Mouse (Mus musculus) heart, postnatal 10 days (tissue): ENCODE measurements around the gene Itpr2. TPM values are rescaled to one million over a fixed set of nuclear protein-coding genes. Genes with fewer than 3 reads are reported as not detected.

ENCODE experiments used
- DNase-seq, 2 experiments: peaks; one replicate each; pipeline ENCODE4 v3.0.0; 2021
- intact Hi-C: fragments of 180-260 bp; cut with DNase I; formaldehyde crosslinking; loops from one replicate; pipeline ENCODE4 v1.15.1; 2025
- total RNA-seq, 2 experiments: library from RNA; stranded (reverse); gene quantifications; 2 replicates each; pipeline ENCODE4 v1.2.3; 2021

Itpr2 gene
- total RNA-seq, 2 experiments from 2014 or later, result 31.5 to 41.9 TPM

DNA sequence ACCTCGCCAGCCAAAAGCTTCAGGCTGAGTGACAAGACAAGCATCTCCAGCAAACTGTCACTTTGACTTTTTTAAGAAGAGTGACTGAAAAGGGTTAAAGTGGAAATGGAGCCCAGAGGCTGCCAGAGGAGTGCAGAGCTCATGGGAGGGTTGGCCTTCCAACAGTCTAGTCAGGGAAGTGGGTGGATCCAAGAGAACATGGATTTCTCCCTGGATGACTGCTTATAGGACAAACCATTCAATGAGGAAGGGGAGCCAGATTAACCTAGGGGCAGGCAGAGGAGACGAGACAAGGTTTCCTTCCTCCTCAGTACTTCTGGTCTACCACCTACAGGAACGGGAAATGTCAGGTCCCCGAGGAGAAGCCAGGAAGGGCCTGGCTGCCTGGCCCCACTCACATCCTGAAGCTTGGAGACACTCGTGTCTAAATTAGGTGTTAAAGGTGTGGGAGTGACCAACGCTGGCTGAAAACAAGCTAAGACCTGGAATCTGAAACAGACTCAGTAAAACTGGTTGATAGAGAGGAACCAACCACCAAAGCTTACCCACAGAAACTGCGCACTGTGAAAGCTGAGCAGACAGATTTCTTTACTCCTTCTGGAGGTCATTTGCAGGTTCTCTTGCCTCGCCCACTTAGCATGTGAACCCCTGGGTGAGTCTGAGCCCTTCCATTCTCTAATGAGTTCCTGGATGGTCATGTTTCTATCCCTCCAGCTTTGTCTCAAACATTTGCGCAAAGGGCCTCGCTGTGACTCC lies 294.6 kb downstream of the Itpr2 start:
- intact Hi-C loops, result no loop called here
- DNase-seq, result peak; percentile 38 to 50

DNA sequence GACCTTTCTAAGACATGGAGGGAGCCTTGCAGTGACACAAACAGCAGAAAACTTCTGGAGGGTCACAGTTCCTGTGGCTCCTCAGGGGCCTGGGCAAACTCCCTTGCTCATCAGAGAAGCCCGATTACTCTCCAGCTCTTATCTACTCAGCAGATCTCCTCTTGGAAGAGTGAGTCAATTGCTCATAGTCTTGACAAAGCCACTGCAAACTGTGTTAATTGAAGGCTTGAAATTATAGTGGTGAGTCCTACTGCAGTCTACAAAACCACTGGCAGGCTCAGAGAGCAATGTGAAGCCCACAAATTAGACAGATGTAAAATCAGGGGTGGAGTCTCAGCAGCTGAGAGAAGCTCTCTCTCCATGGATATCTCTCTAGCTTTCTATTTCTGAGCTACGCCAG lies 296.9 kb downstream of the Itpr2 start:
- intact Hi-C loops, result no loop called here
- DNase-seq, result no peak

- intact Hi-C loops, result no loop called here
- no peak for DNase-seq
Measured at GRCm38 (mm10) chr6:146204470-146204869, 297.6 kb downstream of the Itpr2 start.

- DNase-seq, result no peak
- intact Hi-C loops, result no loop called here
Measured at GRCm38 (mm10) chr6:146197868-146198379, 304.1 kb downstream of the Itpr2 start.

GRCm38 (mm10) chr6:146196701-146197100 lies 305.3 kb downstream of the Itpr2 start:
- no peak for DNase-seq
- intact Hi-C loops, result no loop called here

- intact Hi-C loops, result no loop called here
- DNase-seq, result peak; percentile 26 to 36
Measured at GRCm38 (mm10) chr6:146195854-146196457, 306.1 kb downstream of the Itpr2 start.

GRCm38 (mm10) chr6:146191931-146192330 lies 310.1 kb downstream of the Itpr2 start:
- no peak for DNase-seq
- intact Hi-C loops, result no loop called here

- intact Hi-C loops, result no loop called here
- DNase-seq, result peak in 1 of 2 experiments; percentile 24
Measured at GRCm38 (mm10) chr6:146190006-146190405, 312.0 kb downstream of the Itpr2 start.

- DNase-seq, result no peak
- intact Hi-C loops, result no loop called here
Measured at GRCm38 (mm10) chr6:146185532-146185931, 316.5 kb downstream of the Itpr2 start.

- intact Hi-C loops, result loop anchor here (5.0 kb wide), 1 partner anchor 38 kb away; no protein-coding TSS in a partner anchor
Measured at GRCm38 (mm10) chr6:146184771-146185170, 317.3 kb downstream of the Itpr2 start.

DNA sequence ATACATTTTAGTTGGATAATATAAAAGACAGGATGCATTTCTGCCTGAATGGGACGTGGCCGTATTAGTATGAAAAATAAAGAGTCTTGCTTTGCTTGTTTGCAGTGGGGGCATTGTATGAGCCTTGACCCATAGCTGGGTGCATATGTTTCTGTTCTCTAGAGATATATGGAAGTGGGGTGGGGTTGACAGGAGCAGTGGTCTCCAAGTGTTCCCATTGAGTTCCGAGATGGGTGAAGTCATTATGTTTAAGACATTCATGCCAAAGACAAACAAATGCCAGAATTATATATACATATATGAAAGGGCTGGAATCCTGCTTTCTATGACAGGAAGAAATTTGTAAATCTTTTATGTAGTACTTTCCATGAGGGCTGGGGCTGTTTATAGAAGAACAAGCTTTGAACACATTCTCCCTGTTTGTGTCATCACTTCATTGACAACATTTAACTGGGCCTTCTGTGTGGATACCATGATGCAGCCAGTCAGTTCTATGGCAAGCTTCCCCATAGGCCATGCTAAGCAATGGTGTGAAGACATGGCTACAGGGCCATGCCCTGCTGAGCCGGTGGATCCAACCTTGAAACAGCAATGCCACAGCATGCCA lies 327.3 kb downstream of the Itpr2 start:
- intact Hi-C loops, result no loop called here
- no peak for DNase-seq

More at GRCm38 (mm10) chr6:146184771-146185170, 317.3 kb downstream of the Itpr2 start:
- no peak for DNase-seq

GRCm38 (mm10) chr6:146170603-146171051 lies 331.4 kb downstream of the Itpr2 start:
- DNase-seq, result peak; percentile 42 to 53
- intact Hi-C loops, result no loop called here

DNA sequence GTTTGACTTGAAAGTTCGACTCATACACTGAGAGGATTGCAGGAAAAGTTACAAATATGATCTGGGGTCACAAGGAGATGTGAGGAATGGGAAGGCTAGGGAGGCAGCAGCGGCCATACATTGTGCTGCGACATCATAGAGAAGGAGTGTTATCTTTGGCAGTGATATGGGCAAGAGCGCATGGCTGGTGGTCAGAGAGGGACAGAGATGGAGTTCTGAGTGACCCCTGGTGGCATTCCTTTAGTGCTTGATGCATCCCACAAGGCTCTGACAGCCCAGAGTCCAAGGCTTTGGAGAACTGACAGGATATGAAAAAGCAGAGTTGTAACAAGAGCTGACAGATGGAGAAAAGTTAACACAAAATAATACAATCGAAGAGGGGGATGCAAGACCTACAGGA lies 334.8 kb downstream of the Itpr2 start:
- intact Hi-C loops, result loop anchor here (5.0 kb wide), 1 partner anchor 105 kb away; no protein-coding TSS in a partner anchor
- DNase-seq, result no peak

DNA sequence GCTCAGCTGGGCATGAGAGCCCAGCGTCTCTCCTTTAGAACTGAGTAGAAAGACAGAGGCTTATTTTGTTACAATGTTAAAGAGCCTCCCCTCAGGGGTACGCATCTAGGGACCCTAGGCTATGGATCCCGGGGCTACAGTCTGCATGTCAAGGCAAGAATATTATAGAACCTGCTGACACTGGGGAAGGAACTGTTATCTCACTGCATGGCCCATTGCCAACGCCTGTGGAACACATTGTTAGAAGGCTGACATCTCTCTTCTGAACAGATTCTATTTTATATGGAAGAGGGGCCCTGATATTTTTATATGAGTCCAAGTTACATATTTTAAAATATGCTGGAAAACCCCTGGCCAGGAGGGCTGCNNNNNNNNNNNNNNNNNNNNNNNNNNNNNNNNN lies 342.4 kb downstream of the Itpr2 start:
- DNase-seq, result peak; percentile 26 to 28
- intact Hi-C loops, result loop anchor here (2.0 to 5.0 kb wide), 2 partner anchors 297 to 329 kb away; no protein-coding TSS in a partner anchor

DNA sequence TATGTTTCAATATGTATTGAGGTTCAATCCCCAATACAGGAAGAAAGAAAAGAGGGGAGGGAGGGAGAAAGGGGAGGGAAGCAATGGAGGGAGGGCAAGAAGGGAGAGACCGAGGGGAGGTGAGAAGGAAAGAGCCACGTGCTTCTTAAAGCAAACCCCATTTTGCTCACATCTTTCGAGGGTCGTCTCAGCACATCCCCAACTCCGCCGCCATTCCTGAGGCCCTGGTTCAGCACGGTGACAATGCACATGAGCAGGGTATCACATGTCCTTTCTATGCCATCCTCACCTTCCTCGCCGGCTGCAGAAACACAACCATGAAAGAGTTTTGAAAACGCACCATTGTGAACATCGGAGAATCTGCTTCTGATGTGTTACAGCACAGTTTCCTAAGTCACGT lies 343.3 kb downstream of the Itpr2 start:
- intact Hi-C loops, result no loop called here
- DNase-seq, result no peak

DNA sequence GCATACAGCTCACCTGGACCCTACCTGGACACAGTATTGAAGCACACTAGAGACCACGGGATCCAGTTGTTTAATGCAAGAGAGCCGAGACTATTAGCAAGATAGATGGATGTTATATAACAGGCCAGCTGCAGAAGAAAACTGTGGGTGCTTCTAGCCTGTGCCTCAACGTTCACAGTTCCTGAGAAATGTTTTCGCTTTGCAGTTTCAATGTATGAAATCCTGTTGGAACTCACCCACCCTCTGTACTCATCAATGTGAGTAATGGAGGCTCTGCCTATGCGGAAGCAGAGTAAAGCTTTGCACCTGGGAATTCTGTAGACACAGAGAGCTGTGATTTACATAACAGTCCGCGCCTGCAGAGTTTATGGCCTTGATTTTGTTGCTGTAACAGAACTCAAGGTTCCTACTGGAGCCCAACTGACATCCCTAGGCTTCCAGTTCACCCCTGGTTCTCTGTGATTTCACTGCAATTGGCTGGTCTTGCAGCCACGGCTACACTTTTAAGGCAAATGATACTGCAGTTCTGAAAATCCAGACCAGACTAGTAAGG lies 344.0 kb downstream of the Itpr2 start:
- no peak for DNase-seq
- intact Hi-C loops, result no loop called here

GRCm38 (mm10) chr6:146157099-146157498 lies 344.9 kb downstream of the Itpr2 start:
- intact Hi-C loops, result no loop called here

DNA sequence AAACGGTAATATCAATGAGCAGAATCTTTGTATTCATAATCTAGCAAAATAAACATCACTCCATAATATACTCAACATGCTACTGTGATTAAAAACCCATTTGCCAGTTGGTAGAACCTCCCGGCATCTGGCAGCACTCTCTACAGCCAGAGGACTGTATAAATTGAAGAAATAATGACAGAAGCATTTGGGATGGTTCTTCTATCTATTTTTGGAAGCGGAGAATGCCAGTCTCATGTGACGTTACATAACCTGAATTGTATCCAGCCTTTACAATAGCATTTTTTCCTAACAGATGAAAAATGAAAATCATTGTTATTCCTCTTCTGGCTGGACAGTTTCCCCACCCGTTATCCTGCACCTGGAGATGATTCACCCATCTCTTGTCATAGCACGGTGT lies 345.5 kb downstream of the Itpr2 start:
- intact Hi-C loops, result no loop called here

More at GRCm38 (mm10) chr6:146157099-146157498, 344.9 kb downstream of the Itpr2 start:
- DNase-seq, result peak in 1 of 2 experiments; percentile 26

DNA sequence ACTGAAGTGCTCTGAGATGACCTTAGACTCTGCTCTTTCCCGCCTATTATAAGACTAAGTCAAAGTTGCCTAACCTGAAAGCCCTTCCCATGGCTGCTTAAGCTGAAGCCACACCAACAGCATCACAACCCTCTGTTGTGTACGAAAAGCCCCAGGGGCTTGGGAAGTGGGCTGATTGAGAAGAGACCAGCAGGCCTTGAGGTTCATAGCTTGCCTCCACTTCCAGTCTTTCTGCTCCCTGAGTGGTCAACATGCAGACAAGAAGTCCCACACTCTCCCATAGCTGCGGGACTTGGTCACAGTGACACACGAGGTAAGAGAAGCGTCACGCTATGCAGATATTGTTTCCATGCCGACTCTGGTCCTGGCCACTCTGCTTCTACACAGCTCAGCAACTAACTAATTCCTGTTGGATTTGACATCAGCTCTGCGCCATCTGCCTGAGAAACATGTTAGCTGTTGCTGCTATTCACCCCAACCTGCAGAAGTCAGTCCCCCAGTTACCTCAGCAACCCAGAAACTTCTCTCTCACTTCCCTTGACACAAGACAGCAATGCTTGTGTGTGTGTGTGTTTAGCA lies 346.8 kb downstream of the Itpr2 start:
- intact Hi-C loops, result no loop called here
- DNase-seq, result no peak

More for the DNA sequence above, 345.5 kb downstream of the Itpr2 start:
- DNase-seq, result no peak

- intact Hi-C loops, result no loop called here
- DNase-seq, result no peak
Measured at GRCm38 (mm10) chr6:146152843-146153242, 349.2 kb downstream of the Itpr2 start.
